Mouse (Mus musculus): ENCODE data around the gene Col25a1. TPM values are rescaled to one million over a fixed set of nuclear protein-coding genes. Genes with fewer than 3 reads are reported as not detected.

The Col25a1 gene
- polyA plus RNA-seq, 1 experiment from 2014 or later, result 7.9 TPM

DNA sequence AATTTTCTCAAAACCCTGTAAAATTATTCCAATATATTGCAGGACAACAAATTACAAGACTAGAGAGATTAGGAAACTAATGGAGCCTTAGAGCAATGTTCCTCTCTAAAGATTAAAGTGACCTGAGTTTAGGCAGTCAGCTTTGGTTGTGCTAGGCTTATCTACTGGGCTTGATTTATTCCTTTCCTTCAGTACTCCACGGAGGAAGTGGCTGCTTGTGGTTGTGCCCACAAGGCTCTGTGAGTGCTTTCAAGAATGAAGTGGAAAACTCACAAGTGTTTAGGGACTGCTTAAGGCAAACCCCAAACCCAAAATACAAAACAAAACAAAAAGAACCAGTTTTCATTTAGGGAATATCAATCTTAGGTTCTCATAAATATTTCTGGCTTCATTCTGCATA lies 106.6 kb downstream of the Col25a1 start:
- H3K4me2 ChIP-seq (replicated peaks; ENCODE audit: low read depth, low read length), result no peak overlapping the region
- H3K36me3 ChIP-seq (ENCODE audit: control insufficient read depth, insufficient read depth, low read length), result no peaks in the 10 kb centered on the region
- no peak overlapping the region for H3K4me3 ChIP-seq (ENCODE audit: low read depth, low read length)
- H3K27me3 ChIP-seq (ENCODE audit: control insufficient read depth, insufficient read depth, low read length), result no peaks in the 10 kb centered on the region
- no peak overlapping the region for H3K9ac ChIP-seq (replicated peaks; ENCODE audit: low read depth, low read length)
- H3K27ac ChIP-seq (ENCODE audit: low read length), result no peak overlapping the region
- no peaks in the 10 kb centered on the region; the same call in 1 of the 2 replicates for H3K4me1 ChIP-seq (ENCODE audit: control insufficient read depth, insufficient read depth, low read length)
- H3K9me3 ChIP-seq (ENCODE audit: control insufficient read depth, low read depth, low read length), result no peaks in the 10 kb centered on the region
- no peak for ATAC-seq (ENCODE audit: insufficient number of reproducible peaks, insufficient read depth, low FRiP score, low read depth)
- WGBS, result 43% methylated on average over 1 of the region's 1 CpGs

DNA sequence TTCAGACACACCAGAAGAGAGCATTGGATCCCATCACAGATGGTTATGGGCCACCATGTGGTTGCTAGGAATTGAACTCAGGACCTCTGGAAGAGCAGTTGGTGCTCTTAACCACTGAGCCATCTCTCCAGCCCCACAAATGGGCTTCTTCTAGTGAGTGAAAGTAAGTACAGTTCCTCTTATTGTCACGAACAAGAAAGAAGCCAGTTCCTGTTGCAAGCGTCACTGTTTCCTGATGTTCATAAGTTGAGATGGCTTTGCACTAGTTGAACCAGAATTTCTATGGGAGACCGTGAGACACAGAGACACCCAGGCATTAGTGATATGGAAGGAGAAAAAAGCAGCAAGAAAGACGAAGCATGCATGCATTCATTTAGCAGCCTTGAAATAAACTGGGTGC lies 110.6 kb downstream of the Col25a1 start:
- Histone ChIP-seq H3K27me3 (ENCODE audit: control insufficient read depth, insufficient read depth, low read length) (no peaks in the 10 kb centered on the region), H3K9ac (replicated peaks; ENCODE audit: low read depth, low read length) (no peak overlapping the region), H3K4me2 (replicated peaks; ENCODE audit: low read depth, low read length) (no peak overlapping the region), H3K4me3 (ENCODE audit: low read depth, low read length) (no peak overlapping the region), H3K4me1 (ENCODE audit: control insufficient read depth, insufficient read depth, low read length) (no peaks in the 10 kb centered on the region; the same call in 1 of the 2 replicates), H3K36me3 (ENCODE audit: control insufficient read depth, insufficient read depth, low read length) (no peaks in the 10 kb centered on the region), H3K9me3 (ENCODE audit: control insufficient read depth, low read depth, low read length) (no peaks in the 10 kb centered on the region), H3K27ac (ENCODE audit: low read length) (no peak overlapping the region)
- 80% methylated on average over 4 of the region's 4 CpGs for WGBS
- ATAC-seq (ENCODE audit: insufficient number of reproducible peaks, insufficient read depth, low FRiP score, low read depth), result no peak

- H3K27me3 ChIP-seq (ENCODE audit: control insufficient read depth, insufficient read depth, low read length), result no peaks in the 10 kb centered on the region
- ATAC-seq (ENCODE audit: insufficient number of reproducible peaks, insufficient read depth, low FRiP score, low read depth), result no peak
- H3K36me3 ChIP-seq (ENCODE audit: control insufficient read depth, insufficient read depth, low read length), result no peaks in the 10 kb centered on the region
- no peak overlapping the region for H3K4me3 ChIP-seq (ENCODE audit: low read depth, low read length)
- no peaks in the 10 kb centered on the region; the same call in 1 of the 2 replicates for H3K4me1 ChIP-seq (ENCODE audit: control insufficient read depth, insufficient read depth, low read length)
- H3K9ac ChIP-seq (replicated peaks; ENCODE audit: low read depth, low read length), result no peak overlapping the region
- H3K4me2 ChIP-seq (replicated peaks; ENCODE audit: low read depth, low read length), result no peak overlapping the region
- 75% methylated on average over 8 of the region's 8 CpGs for WGBS
- no peak overlapping the region for H3K27ac ChIP-seq (ENCODE audit: low read length)
- no peaks in the 10 kb centered on the region for H3K9me3 ChIP-seq (ENCODE audit: control insufficient read depth, low read depth, low read length)
These were observed 111.5 kb downstream of the Col25a1 start for GRCm38 (mm10) chr3:130242647-130243296.

DNA sequence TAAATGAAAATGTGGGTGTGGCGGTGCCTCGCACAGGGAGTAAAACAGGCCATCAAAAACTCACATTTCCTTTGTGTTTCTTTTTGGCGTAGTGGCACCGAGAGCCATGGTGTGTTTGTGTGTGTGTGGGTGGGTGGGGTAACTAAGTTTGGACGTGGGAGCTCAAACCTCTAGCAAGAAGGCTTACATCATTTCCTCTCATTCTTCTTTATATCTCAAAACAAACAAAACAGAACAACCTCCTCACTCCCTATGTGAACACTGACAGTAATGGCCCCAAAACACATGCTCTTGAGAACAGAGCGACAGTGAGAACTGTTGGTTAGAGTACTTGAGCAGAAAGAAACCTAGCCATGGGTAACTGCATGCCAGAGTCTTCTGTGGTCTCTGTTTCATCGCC lies 121.1 kb downstream of the Col25a1 start:
- Histone ChIP-seq H3K4me2 (replicated peaks; ENCODE audit: low read depth, low read length) (no peak overlapping the region), H3K4me3 (ENCODE audit: low read depth, low read length) (no peak overlapping the region), H3K9ac (replicated peaks; ENCODE audit: low read depth, low read length) (no peak overlapping the region), H3K9me3 (ENCODE audit: control insufficient read depth, low read depth, low read length) (no peaks in the 10 kb centered on the region), H3K27ac (ENCODE audit: low read length) (no peak overlapping the region), H3K27me3 (ENCODE audit: control insufficient read depth, insufficient read depth, low read length) (no peaks in the 10 kb centered on the region), H3K36me3 (ENCODE audit: control insufficient read depth, insufficient read depth, low read length) (no peaks in the 10 kb centered on the region), H3K4me1 (ENCODE audit: control insufficient read depth, insufficient read depth, low read length) (no peaks in the 10 kb centered on the region)
- WGBS, result 72% methylated on average over 7 of the region's 7 CpGs
- ATAC-seq (ENCODE audit: insufficient number of reproducible peaks, insufficient read depth, low FRiP score, low read depth), result no peak

DNA sequence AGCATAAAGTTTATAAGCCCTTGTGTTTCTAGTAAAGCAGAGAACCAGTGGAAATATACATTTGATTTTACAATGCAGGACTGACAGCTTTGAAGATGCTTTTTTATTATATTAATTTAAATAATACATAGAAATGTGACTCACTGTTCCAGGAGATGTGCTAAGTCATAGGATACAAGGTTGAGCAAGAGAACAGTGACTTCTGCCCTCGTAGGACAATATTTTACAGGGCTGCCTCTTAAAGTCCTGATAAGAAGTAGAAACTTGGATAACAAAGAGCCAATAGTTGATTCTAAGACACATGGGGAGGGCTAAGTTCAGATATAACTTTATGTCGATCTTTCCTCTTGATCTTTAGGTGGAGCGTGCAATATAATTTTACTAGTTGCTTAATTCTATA lies 124.8 kb downstream of the Col25a1 start:
- WGBS, result 74% methylated on average over 3 of the region's 3 CpGs
- Histone ChIP-seq H3K4me2 (replicated peaks; ENCODE audit: low read depth, low read length) (no peak overlapping the region), H3K27ac (ENCODE audit: low read length) (no peak overlapping the region), H3K27me3 (ENCODE audit: control insufficient read depth, insufficient read depth, low read length) (no peaks in the 10 kb centered on the region), H3K4me3 (ENCODE audit: low read depth, low read length) (no peak overlapping the region), H3K36me3 (ENCODE audit: control insufficient read depth, insufficient read depth, low read length) (no peaks in the 10 kb centered on the region), H3K9me3 (ENCODE audit: control insufficient read depth, low read depth, low read length) (peaks cover 3% of the 10 kb centered on the region; the same call in 1 of the 2 replicates), H3K4me1 (ENCODE audit: control insufficient read depth, insufficient read depth, low read length) (no peaks in the 10 kb centered on the region), H3K9ac (replicated peaks; ENCODE audit: low read depth, low read length) (no peak overlapping the region)
- ATAC-seq (ENCODE audit: insufficient number of reproducible peaks, insufficient read depth, low FRiP score, low read depth), result no peak

- Histone ChIP-seq H3K9ac (replicated peaks; ENCODE audit: low read depth, low read length) (no peak overlapping the region), H3K4me2 (replicated peaks; ENCODE audit: low read depth, low read length) (no peak overlapping the region), H3K9me3 (ENCODE audit: control insufficient read depth, low read depth, low read length) (peaks cover 3% of the 10 kb centered on the region; the same call in 1 of the 2 replicates), H3K27me3 (ENCODE audit: control insufficient read depth, insufficient read depth, low read length) (no peaks in the 10 kb centered on the region), H3K4me3 (ENCODE audit: low read depth, low read length) (no peak overlapping the region), H3K4me1 (ENCODE audit: control insufficient read depth, insufficient read depth, low read length) (no peaks in the 10 kb centered on the region), H3K36me3 (ENCODE audit: control insufficient read depth, insufficient read depth, low read length) (no peaks in the 10 kb centered on the region), H3K27ac (ENCODE audit: low read length) (no peak overlapping the region)
- no peak for ATAC-seq (ENCODE audit: insufficient number of reproducible peaks, insufficient read depth, low FRiP score, low read depth)
- WGBS, result 54% methylated on average over 7 of the region's 7 CpGs
These were observed 125.3 kb downstream of the Col25a1 start for GRCm38 (mm10) chr3:130256610-130257009.

DNA sequence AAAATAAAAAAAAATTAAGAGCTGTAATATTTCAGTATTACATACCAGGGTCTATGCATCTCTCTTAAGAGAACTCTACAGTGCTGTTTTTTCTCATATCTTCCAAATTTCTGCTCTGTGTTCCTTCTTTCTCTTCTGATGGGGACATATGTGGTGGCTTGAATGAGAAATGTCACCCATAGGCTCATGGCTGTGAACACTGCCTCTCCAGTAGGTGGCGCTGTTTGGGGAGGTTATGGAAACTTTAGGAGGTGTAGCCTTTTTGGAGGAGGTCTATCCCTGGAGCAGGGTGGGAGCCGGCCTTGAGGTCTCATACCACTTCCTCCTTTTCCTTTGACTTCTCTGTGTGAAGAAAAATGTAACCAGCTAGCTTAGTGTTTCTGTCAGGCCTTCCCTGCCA lies 128.4 kb downstream of the Col25a1 start:
- Histone ChIP-seq H3K4me3 (ENCODE audit: low read depth, low read length) (no peak overlapping the region), H3K27ac (ENCODE audit: low read length) (no peak overlapping the region), H3K9ac (replicated peaks; ENCODE audit: low read depth, low read length) (no peak overlapping the region), H3K4me1 (ENCODE audit: control insufficient read depth, insufficient read depth, low read length) (no peaks in the 10 kb centered on the region), H3K9me3 (ENCODE audit: control insufficient read depth, low read depth, low read length) (peaks cover 3% of the 10 kb centered on the region; the same call in 1 of the 2 replicates), H3K27me3 (ENCODE audit: control insufficient read depth, insufficient read depth, low read length) (no peaks in the 10 kb centered on the region), H3K36me3 (ENCODE audit: control insufficient read depth, insufficient read depth, low read length) (no peaks in the 10 kb centered on the region), H3K4me2 (replicated peaks; ENCODE audit: low read depth, low read length) (no peak overlapping the region)
- WGBS, result 88% methylated on average over 2 of the region's 2 CpGs
- no peak for ATAC-seq (ENCODE audit: insufficient number of reproducible peaks, insufficient read depth, low FRiP score, low read depth)

DNA sequence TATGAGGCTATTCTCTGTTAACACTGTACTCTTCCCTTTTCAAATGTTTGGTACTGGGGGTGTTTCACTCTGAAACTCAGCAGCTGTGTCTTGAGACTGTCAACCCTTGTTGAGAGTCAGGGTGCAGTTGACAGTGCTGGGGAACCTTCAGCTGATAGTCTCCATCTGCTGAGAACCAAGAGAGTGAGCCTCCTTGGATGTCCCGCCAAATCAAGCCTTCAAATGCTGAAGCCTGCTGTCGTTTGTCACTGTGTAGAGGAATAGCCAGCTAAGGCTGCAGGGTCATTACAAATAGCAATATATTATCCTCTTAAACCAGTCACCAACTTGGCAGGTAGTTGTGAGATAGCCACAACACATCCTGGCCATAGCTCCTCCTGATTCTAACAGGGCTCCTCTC lies 129.0 kb downstream of the Col25a1 start:
- Histone ChIP-seq H3K4me1 (ENCODE audit: control insufficient read depth, insufficient read depth, low read length) (no peaks in the 10 kb centered on the region; the same call in 1 of the 2 replicates), H3K27ac (ENCODE audit: low read length) (no peak overlapping the region), H3K4me2 (replicated peaks; ENCODE audit: low read depth, low read length) (no peak overlapping the region), H3K9me3 (ENCODE audit: control insufficient read depth, low read depth, low read length) (peaks cover 3% of the 10 kb centered on the region; the same call in 1 of the 2 replicates), H3K36me3 (ENCODE audit: control insufficient read depth, insufficient read depth, low read length) (no peaks in the 10 kb centered on the region), H3K27me3 (ENCODE audit: control insufficient read depth, insufficient read depth, low read length) (no peaks in the 10 kb centered on the region), H3K4me3 (ENCODE audit: low read depth, low read length) (no peak overlapping the region), H3K9ac (replicated peaks; ENCODE audit: low read depth, low read length) (no peak overlapping the region)
- ATAC-seq (ENCODE audit: insufficient number of reproducible peaks, insufficient read depth, low FRiP score, low read depth), result no peak
- 36% methylated on average over 2 of the region's 2 CpGs for WGBS

DNA sequence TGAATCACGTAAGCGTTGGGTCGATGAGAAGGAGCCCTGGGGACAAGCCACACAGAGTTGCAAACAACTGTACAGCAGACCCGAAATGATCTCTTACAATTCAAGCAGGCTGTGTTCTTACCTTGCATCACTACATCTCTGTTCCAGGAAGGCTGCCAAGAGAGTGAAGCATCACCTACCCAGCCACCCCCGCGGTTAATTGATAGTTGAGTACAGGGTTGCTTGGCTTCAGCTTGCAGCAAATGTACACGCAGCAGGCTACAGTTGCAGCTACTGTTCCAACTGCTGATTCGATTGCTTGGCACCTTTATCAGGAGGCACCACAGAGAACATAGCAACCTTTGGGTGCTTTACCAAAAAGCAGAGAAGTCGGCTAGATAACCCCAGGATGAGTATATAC lies 133.8 kb downstream of the Col25a1 start:
- no peaks in the 10 kb centered on the region; the same call in 1 of the 2 replicates for H3K4me1 ChIP-seq (ENCODE audit: control insufficient read depth, insufficient read depth, low read length)
- no peak for ATAC-seq (ENCODE audit: insufficient number of reproducible peaks, insufficient read depth, low FRiP score, low read depth)
- H3K27ac ChIP-seq (ENCODE audit: low read length), result no peak overlapping the region
- no peak overlapping the region for H3K4me2 ChIP-seq (replicated peaks; ENCODE audit: low read depth, low read length)
- whole genome bisulfite sequencing, result 66% methylated on average over 9 of the region's 9 CpGs
- no peaks in the 10 kb centered on the region for H3K27me3 ChIP-seq (ENCODE audit: control insufficient read depth, insufficient read depth, low read length)
- no peak overlapping the region for H3K4me3 ChIP-seq (ENCODE audit: low read depth, low read length)
- no peaks in the 10 kb centered on the region for H3K36me3 ChIP-seq (ENCODE audit: control insufficient read depth, insufficient read depth, low read length)
- no peak overlapping the region for H3K9ac ChIP-seq (replicated peaks; ENCODE audit: low read depth, low read length)
- no peaks in the 10 kb centered on the region for H3K9me3 ChIP-seq (ENCODE audit: control insufficient read depth, low read depth, low read length)

Data from stomach, embryonic 14.5 days (tissue).